Mouse (Mus musculus) embryonic facial prominence, embryonic 15.5 days (tissue): ENCODE results near the gene Cyp4f16. TPM values are rescaled to one million over a fixed set of nuclear protein-coding genes. Genes with fewer than 3 reads are reported as not detected.
"Not testable (repeated sequence)": the region's sequence is repeated elsewhere in the genome, so short reads cannot be mapped to it uniquely, and the experiment has no call there.

Experiments used
- ATAC-seq: fragments of 200-750 bp; cut with Nextera tagmentation; 2 replicates; pipeline ENCODE4 v1.8.0; 2017; ENCODE audit warnings: low read depth, moderate TSS enrichment; ENCODE audit not compliant: insufficient number of reproducible peaks, low FRiP score, low TSS enrichment
- H3K27ac ChIP-seq: fragments of 300-500 bp; sonication (generic); replicated peaks from 2 replicates; pipeline ENCODE4 v1.5.1; 2015; ENCODE audit warnings: mild to moderate bottlenecking, inconsistent platforms
- H3K27me3 ChIP-seq: fragments of 300-500 bp; sonication (generic); 2 replicates; pipeline ENCODE4 v1.6.1; 2015; ENCODE audit warnings: inconsistent platforms
- H3K36me3 ChIP-seq: fragments of 300-500 bp; sonication (generic); 2 replicates; pipeline ENCODE4 v1.6.1; 2015; ENCODE audit warnings: mild to moderate bottlenecking, inconsistent platforms
- H3K4me1 ChIP-seq: fragments of 300-500 bp; sonication (generic); 2 replicates; pipeline ENCODE4 v1.6.1; 2015; ENCODE audit warnings: inconsistent platforms
- H3K4me2 ChIP-seq: fragments of 300-500 bp; sonication (generic); replicated peaks from 2 replicates; pipeline ENCODE4 v1.6.1; 2015; ENCODE audit warnings: mild to moderate bottlenecking, inconsistent platforms
- H3K4me3 ChIP-seq: fragments of 300-500 bp; sonication (generic); replicated peaks from 2 replicates; pipeline ENCODE4 v1.5.1; 2015; ENCODE audit warnings: mild to moderate bottlenecking, inconsistent platforms
- H3K9ac ChIP-seq: fragments of 300-500 bp; sonication (generic); 2 replicates; pipeline ENCODE4 v1.6.1; 2015; ENCODE audit warnings: inconsistent platforms
- H3K9me3 ChIP-seq: fragments of 300-500 bp; sonication (generic); replicated peaks from 2 replicates; pipeline ENCODE4 v1.6.1; 2016; ENCODE audit warnings: inconsistent platforms
- WGBS: fragments of 180-500 bp; shearing (Covaris S2); methylation state at CpG from one replicate; pipeline ENCODE4 v1.1.7; 2015; 5-methylcytosine and 5-hydroxymethylcytosine counted together
- polyA plus RNA-seq: library from polyadenylated mRNA; unstranded; fragments of >200 nt; fragmentation: Nextera tagmentation; extraction: Ambion mirVana; gene quantifications from 2 replicates; pipeline ENCODE4 v1.2.1, GENCODE M21; 2015

The Cyp4f16 gene
- polyA plus RNA-seq, 1 experiment from 2014 or later = 23.3 TPM

GRCm38 (mm10) chr17:32550900-32551770 is 14.8 kb downstream of the Cyp4f16 start:
- H3K9me3 ChIP-seq = no peaks in the 10 kb centered on the region
- 15% methylated on average over 20 of the region's 20 CpGs for WGBS
- no peak overlapping the region for H3K27ac ChIP-seq
- peak overlapping the region; percentile 24 for H3K4me3 ChIP-seq
- no peaks in the 10 kb centered on the region for H3K4me1 ChIP-seq
- H3K4me2 ChIP-seq = peak overlapping the region; percentile 45
- no peak overlapping the region for H3K9ac ChIP-seq
- H3K36me3 ChIP-seq = no peaks in the 10 kb centered on the region
- no peaks in the 10 kb centered on the region for H3K27me3 ChIP-seq
- peak; percentile 54; the same call in 1 of the 2 replicates for ATAC-seq

GRCm38 (mm10) chr17:32553016-32553415 is 16.7 kb downstream of the Cyp4f16 start:
- not testable (repeated sequence) for H3K36me3 ChIP-seq, H3K4me2 ChIP-seq, H3K9me3 ChIP-seq, H3K4me1 ChIP-seq, H3K9ac ChIP-seq, ATAC-seq, H3K27ac ChIP-seq, H3K27me3 ChIP-seq, H3K4me3 ChIP-seq
- 55% methylated on average over 1 of the region's 1 CpGs for WGBS

GRCm38 (mm10) chr17:32554368-32554767 is 18.0 kb downstream of the Cyp4f16 start:
- H3K27ac ChIP-seq, H3K9ac ChIP-seq, H3K36me3 ChIP-seq, H3K9me3 ChIP-seq, ATAC-seq, H3K4me3 ChIP-seq, H3K4me2 ChIP-seq, H3K4me1 ChIP-seq, H3K27me3 ChIP-seq: not testable (repeated sequence)
- WGBS = 75% methylated on average over 9 of the region's 9 CpGs

GRCm38 (mm10) chr17:32563301-32563700 is 26.9 kb downstream of the Cyp4f16 start:
- not testable (repeated sequence) for H3K9me3 ChIP-seq, H3K27ac ChIP-seq, H3K4me1 ChIP-seq, H3K36me3 ChIP-seq, H3K27me3 ChIP-seq, H3K9ac ChIP-seq, ATAC-seq, H3K4me3 ChIP-seq, H3K4me2 ChIP-seq
- 79% methylated on average over 2 of the region's 2 CpGs for WGBS

- 88% methylated on average over 2 of the region's 2 CpGs for WGBS
- not testable (repeated sequence) for H3K36me3 ChIP-seq, H3K4me2 ChIP-seq, H3K27ac ChIP-seq, H3K27me3 ChIP-seq, H3K9ac ChIP-seq, H3K4me1 ChIP-seq, H3K4me3 ChIP-seq, ATAC-seq, H3K9me3 ChIP-seq
These were observed 36.9 kb downstream of the Cyp4f16 start for GRCm38 (mm10) chr17:32573286-32573685.

- no peak overlapping the region for H3K27ac ChIP-seq
- H3K9me3 ChIP-seq = no peaks in the 10 kb centered on the region
- no peak overlapping the region for H3K9ac ChIP-seq
- ATAC-seq = no peak
- no peaks in the 10 kb centered on the region for H3K27me3 ChIP-seq
- no peak overlapping the region for H3K4me2 ChIP-seq
- WGBS = 47% methylated on average over 7 of the region's 7 CpGs
- no peak overlapping the region for H3K4me3 ChIP-seq
- no peaks in the 10 kb centered on the region for H3K4me1 ChIP-seq
- H3K36me3 ChIP-seq = no peaks in the 10 kb centered on the region
These were observed 41.3 kb downstream of the Cyp4f16 start for GRCm38 (mm10) chr17:32577496-32578186.

- H3K9me3 ChIP-seq = 0 out of 2 replicates have a peak, but pooled peaks cover 3% of the 10 kb centered on the region
- WGBS = 80% methylated on average over 18 of the region's 18 CpGs
These were observed 60.1 kb downstream of the Cyp4f16 start for GRCm38 (mm10) chr17:32596494-32596893.

More at GRCm38 (mm10) chr17:32596494-32596893, 60.1 kb downstream of the Cyp4f16 start:
- Histone ChIP-seq H3K27me3 (no peaks in the 10 kb centered on the region), H3K27ac (no peak overlapping the region), H3K4me2 (no peak overlapping the region), H3K36me3 (no peaks in the 10 kb centered on the region), H3K9ac (no peak overlapping the region), H3K4me3 (no peak overlapping the region), H3K4me1 (no peaks in the 10 kb centered on the region)
- ATAC-seq = no peak

Other genes starting within 250 kb of the Cyp4f16 start
- 91.5 and 97.9 TPM in 2 replicates for gene Akap8, start 215.3 kb upstream of the Cyp4f16 start, polyA plus RNA-seq
- gene Akap8l, start 186.0 kb upstream of the Cyp4f16 start, polyA plus RNA-seq = 96.5 and 110 TPM in 2 replicates
- 27.7 and 30.1 TPM in 2 replicates for gene Wiz, start 147.1 kb upstream of the Cyp4f16 start, polyA plus RNA-seq
- gene Rasal3, start 133.0 kb upstream of the Cyp4f16 start, polyA plus RNA-seq = 1.8 and 2.9 TPM in 2 replicates
- gene Pglyrp2, start 112.4 kb upstream of the Cyp4f16 start, polyA plus RNA-seq = 0.13 and 0.20 TPM in 2 replicates
- 20.4 and 27.6 TPM in 2 replicates for gene Cyp4f39, start 83.8 kb upstream of the Cyp4f16 start, polyA plus RNA-seq
- 11.7 and 15.5 TPM in 2 replicates for gene Cyp4f17, start 30.5 kb upstream of the Cyp4f16 start, polyA plus RNA-seq
- not detected in 2 replicates for gene Cyp4f37, start 84.8 kb downstream of the Cyp4f16 start, polyA plus RNA-seq
- 0.12 TPM in 2 replicates for gene Cyp4f40, start 122.3 kb downstream of the Cyp4f16 start, polyA plus RNA-seq
- 0.56 and 0.72 TPM in 2 replicates for gene Cyp4f15, start 149.1 kb downstream of the Cyp4f16 start, polyA plus RNA-seq